8 mouse cellular contexts compared by ENCODE assay signal in genomic region chr12:86834416-86834772, GRCm38 (mm10). TPM values are rescaled to one million over a fixed set of nuclear protein-coding genes. Genes with fewer than 3 reads are reported as not detected.
A peak's percentile ranks its signal among the peaks of the same experiment; 100 is the strongest.
DNase-seq lines count a peak whose midpoint lies in the region; ATAC-seq and TF ChIP-seq lines count a peak whose summit lies in the region.

No protein-coding gene starts in this region.

- 77% methylated on average over 3 of the region's 3 CpGs for WGBS in limb, embryonic 13.5 days
- 93% methylated on average over 3 of the region's 3 CpGs for WGBS in limb, embryonic 10.5 days
- WGBS in liver, embryonic 13.5 days (ENCODE audit: insufficient replicate concordance), result 7% methylated on average over 3 of the region's 3 CpGs
- 68% methylated on average over 3 of the region's 3 CpGs for WGBS in stomach, postnatal 0 days
- WGBS in hindbrain, postnatal 0 days, result 82% methylated on average over 3 of the region's 3 CpGs

- TF ChIP-seq EP300 in stomach, postnatal 0 days (optimal IDR thresholded peaks at IDR 0.05), result no peak

- TF ChIP-seq CTCF in stomach, postnatal 0 days (IDR thresholded peaks at IDR 0.05; ENCODE audit: low read depth), result no peak
- TF ChIP-seq CTCF in hindbrain, postnatal 0 days (IDR thresholded peaks at IDR 0.05; ENCODE audit: low read depth), result no peak

- ATAC-seq in limb, embryonic 13.5 days (ENCODE audit: low FRiP score, low read depth), result no peak
- peak; percentile 22 for ATAC-seq in liver, embryonic 13.5 days (ENCODE audit: low read depth)
- no peak for ATAC-seq in stomach, postnatal 0 days (ENCODE audit: low FRiP score, low TSS enrichment)
- ATAC-seq in hindbrain, postnatal 0 days, result no peak

- no peaks in the 10 kb centered on the region for H3K9me3 ChIP-seq in limb, embryonic 13.5 days
- H3K9me3 ChIP-seq in limb, embryonic 10.5 days (replicated peaks), result no peaks in the 10 kb centered on the region
- H3K9me3 ChIP-seq in liver, embryonic 13.5 days (replicated peaks), result no peaks in the 10 kb centered on the region
- no peaks in the 10 kb centered on the region for H3K9me3 ChIP-seq in stomach, postnatal 0 days (ENCODE audit: control insufficient read depth, low read length)
- no peaks in the 10 kb centered on the region for H3K9me3 ChIP-seq in hindbrain, postnatal 0 days (ENCODE audit: low read length)

- peaks cover 51% of the 10 kb centered on the region for H3K4me1 ChIP-seq in limb, embryonic 13.5 days
- peaks cover 54% of the 10 kb centered on the region for H3K4me1 ChIP-seq in limb, embryonic 10.5 days
- peaks cover 45% of the 10 kb centered on the region for H3K4me1 ChIP-seq in brown adipose tissue, adult 24 weeks (ENCODE audit: control insufficient read depth, insufficient read depth, insufficient read length, low read length)
- peaks cover 94% of the 10 kb centered on the region for H3K4me1 ChIP-seq in liver, embryonic 13.5 days (replicated peaks)
- H3K4me1 ChIP-seq in stomach, postnatal 0 days (replicated peaks; ENCODE audit: control insufficient read depth, insufficient read depth), result peaks cover 16% of the 10 kb centered on the region
- peaks cover 26% of the 10 kb centered on the region for H3K4me1 ChIP-seq in hindbrain, postnatal 0 days (ENCODE audit: insufficient read depth, low read length)

- peak overlapping the region; percentile 7; the same call in 1 of the 2 replicates for H3K27ac ChIP-seq in limb, embryonic 13.5 days
- no peak overlapping the region for H3K27ac ChIP-seq in limb, embryonic 10.5 days
- H3K27ac ChIP-seq in brown adipose tissue, adult 24 weeks (replicated peaks; ENCODE audit: low read depth, low read length), result peak overlapping the region; percentile 89
- peak overlapping the region; percentile 81 for H3K27ac ChIP-seq in liver, embryonic 13.5 days
- H3K27ac ChIP-seq in stomach, postnatal 0 days (replicated peaks), result peak overlapping the region; percentile 72
- H3K27ac ChIP-seq in hindbrain, postnatal 0 days, result no peak overlapping the region; the same call in 1 of the 2 replicates

- H3K4me2 ChIP-seq in limb, embryonic 13.5 days (replicated peaks), result no peak overlapping the region
- H3K4me2 ChIP-seq in liver, embryonic 13.5 days, result no peak overlapping the region
- no peak overlapping the region for H3K4me2 ChIP-seq in stomach, postnatal 0 days (replicated peaks; ENCODE audit: low read depth)
- H3K4me2 ChIP-seq in hindbrain, postnatal 0 days (ENCODE audit: low read depth, low read length), result no peak overlapping the region

- no peak overlapping the region for H3K4me3 ChIP-seq in limb, embryonic 13.5 days
- no peak overlapping the region for H3K4me3 ChIP-seq in limb, embryonic 10.5 days
- no peak overlapping the region for H3K4me3 ChIP-seq in brown adipose tissue, adult 24 weeks (ENCODE audit: insufficient read depth, low read depth, low read length)
- H3K4me3 ChIP-seq in liver, embryonic 13.5 days (replicated peaks), result no peak overlapping the region
- no peak overlapping the region for H3K4me3 ChIP-seq in stomach, postnatal 0 days (ENCODE audit: low read depth, low read length)
- no peak overlapping the region for H3K4me3 ChIP-seq in hindbrain, postnatal 0 days (ENCODE audit: low read length)

- H3K36me3 ChIP-seq in limb, embryonic 13.5 days, result no peaks in the 10 kb centered on the region
- no peaks in the 10 kb centered on the region for H3K36me3 ChIP-seq in limb, embryonic 10.5 days
- no peaks in the 10 kb centered on the region for H3K36me3 ChIP-seq in liver, embryonic 13.5 days
- no peaks in the 10 kb centered on the region for H3K36me3 ChIP-seq in stomach, postnatal 0 days (ENCODE audit: control insufficient read depth, insufficient read depth, low read length)
- H3K36me3 ChIP-seq in hindbrain, postnatal 0 days (ENCODE audit: insufficient read depth, low read length), result no peaks in the 10 kb centered on the region

- no peak for DNase-seq in limb, embryonic 10.5 days (ENCODE audit: low spot score)
- peak; percentile 30 for DNase-seq in liver, embryonic 13.5 days
- no peak for DNase-seq in stomach, postnatal 0 days (ENCODE audit: low spot score)
- no peak for DNase-seq in hindbrain, postnatal 0 days (ENCODE audit: low spot score)
- DNase-seq in left cerebral cortex, postnatal 14 days (ENCODE audit: low spot score in 2 of 2), result no peak
- DNase-seq in layer of hippocampus, postnatal 36 days, result no peak

- H3K27me3 ChIP-seq in limb, embryonic 13.5 days, result no peaks in the 10 kb centered on the region
- H3K27me3 ChIP-seq in limb, embryonic 10.5 days (ENCODE audit: low read depth, poor library complexity, severe bottlenecking), result peaks cover 6% of the 10 kb centered on the region; the same call in 1 of the 2 replicates
- H3K27me3 ChIP-seq in liver, embryonic 13.5 days, result no peaks in the 10 kb centered on the region
- no peaks in the 10 kb centered on the region for H3K27me3 ChIP-seq in stomach, postnatal 0 days (ENCODE audit: control insufficient read depth, insufficient read depth, low read length)
- H3K27me3 ChIP-seq in hindbrain, postnatal 0 days (ENCODE audit: insufficient read depth, low read length), result no peaks in the 10 kb centered on the region

- intact Hi-C loops in left cerebral cortex, postnatal 14 days (cut with DNase I), result no loop called here

- no peak overlapping the region for H3K9ac ChIP-seq in limb, embryonic 13.5 days
- no peak overlapping the region for H3K9ac ChIP-seq in liver, embryonic 13.5 days
- no peak overlapping the region for H3K9ac ChIP-seq in stomach, postnatal 0 days (ENCODE audit: low read length)
- no peak overlapping the region for H3K9ac ChIP-seq in hindbrain, postnatal 0 days (replicated peaks; ENCODE audit: low read length)

RNA-seq across cellular contexts. Expression of gene Irf2bpl, which starts 50.2 kb away (rescaled TPM):
- 39.2 and 41.2 TPM in 2 replicates for polyA plus RNA-seq in limb, embryonic 13.5 days (2015; fragmentation: Nextera tagmentation; extraction: Ambion mirVana)
- polyA plus RNA-seq in limb, embryonic 10.5 days (2016; fragmentation: Nextera tagmentation; extraction: Ambion mirVana), result 11.9 and 22.6 TPM in 2 replicates
- 7.1 and 23.0 TPM in 2 replicates for polyA plus RNA-seq in brown adipose tissue, adult 24 weeks (2012; ENCODE audit: insufficient read depth, insufficient read length, missing spikeins)
- 2.8 and 3.0 TPM in 2 replicates for polyA plus RNA-seq in liver, embryonic 13.5 days (2015; fragmentation: Nextera tagmentation; extraction: Ambion mirVana)
- polyA plus RNA-seq in stomach, postnatal 0 days (2015; fragmentation: Nextera tagmentation; extraction: Ambion mirVana), result 19.1 and 19.8 TPM in 2 replicates
- total RNA-seq in hindbrain, postnatal 0 days (2014; rRNA removed), result 146 and 159 TPM in 2 replicates
- polyA plus RNA-seq in hindbrain, postnatal 0 days (2015; fragmentation: Nextera tagmentation; extraction: Ambion mirVana), result 59.4 and 66.9 TPM in 2 replicates
- total RNA-seq in left cerebral cortex, postnatal 14 days (2021), result 10 to 100 TPM; 74.0 to 78.2 TPM
- total RNA-seq in layer of hippocampus, postnatal 36 days (2021), result 10 to 100 TPM; 68.3 to 69.5 TPM

Comparison
In these comparisons a context has a peak if more than half of its experiments do, and no peak if none do; other contexts are left out.
1. H3K27ac ChIP-seq: peak in limb, embryonic 13.5 days (single experiment), brown adipose tissue, adult 24 weeks (single experiment), liver, embryonic 13.5 days (single experiment) and stomach, postnatal 0 days (single experiment); none in limb, embryonic 10.5 days (single experiment) and hindbrain, postnatal 0 days (single experiment).